Mouse (Mus musculus): ENCODE measurements around the gene Mta1.

Gene Mta1

GRCm38 (mm10) chr12:113147481-113147880 is 49.4 kb downstream of the Mta1 start:
- in situ Hi-C loops (cut with MboI, MseI), result no loop called here

DNA sequence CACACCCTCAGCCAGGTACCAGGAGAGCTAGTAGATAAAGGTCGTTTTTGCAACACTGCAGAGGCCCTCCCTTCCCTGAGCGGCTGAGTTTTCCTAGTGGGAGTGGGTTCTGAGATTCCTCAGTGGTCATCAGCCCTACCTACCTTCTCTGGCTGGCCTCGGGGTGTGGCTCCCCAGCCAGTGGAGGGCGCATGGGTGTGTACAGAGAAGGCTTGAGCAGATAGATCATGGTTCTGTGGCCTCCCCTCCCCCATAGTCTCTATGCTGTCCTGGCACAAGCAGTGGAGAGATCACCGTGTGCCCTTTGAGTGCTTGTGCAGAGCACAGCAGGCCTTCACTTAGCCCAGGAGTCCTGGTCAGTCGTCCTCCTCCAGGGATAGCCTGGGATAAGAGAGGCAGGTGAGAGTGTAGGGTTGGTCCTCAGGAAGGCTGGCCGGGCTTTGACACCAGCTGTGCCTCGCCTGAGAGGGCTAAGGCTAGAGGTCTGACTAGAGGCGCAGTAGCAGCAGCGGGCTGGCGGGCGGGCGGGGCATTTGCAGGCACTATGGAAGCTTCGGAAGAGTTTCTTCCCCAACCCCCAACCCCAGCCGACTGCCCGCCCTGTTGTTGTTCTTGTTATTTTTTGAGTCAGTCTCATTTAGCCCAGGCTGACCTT is 50.4 kb downstream of the Mta1 start:
- in situ Hi-C loops (cut with MboI, MseI), result no loop called here

DNA sequence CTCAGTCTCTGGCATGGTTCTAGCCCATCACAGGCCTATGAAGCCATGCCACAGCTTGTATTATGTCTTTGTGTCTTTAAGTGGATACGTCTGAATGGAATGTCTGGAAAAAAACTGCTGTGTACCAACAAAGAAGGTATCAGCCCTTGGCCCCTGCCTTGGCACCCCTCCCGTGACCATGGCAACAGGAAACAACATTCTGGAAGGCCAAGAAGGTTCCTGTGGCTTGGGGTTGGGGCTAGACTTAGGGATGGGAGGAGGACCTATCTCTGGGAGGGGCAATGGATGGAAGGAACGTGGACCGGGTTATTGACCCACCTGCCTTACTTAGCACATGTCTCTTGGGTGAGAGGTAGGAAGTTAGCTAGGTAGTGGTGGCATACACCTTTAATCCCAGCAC is 51.3 kb downstream of the Mta1 start:
- in situ Hi-C loops (cut with MboI, MseI), result no loop called here

GRCm38 (mm10) chr12:113149896-113150295 is 51.8 kb downstream of the Mta1 start:
- in situ Hi-C loops (cut with MboI, MseI), result no loop called here

GRCm38 (mm10) chr12:113150591-113150990 is 52.5 kb downstream of the Mta1 start:
- in situ Hi-C loops (cut with MboI, MseI), result no loop called here

GRCm38 (mm10) chr12:113151046-113151445 is 53.0 kb downstream of the Mta1 start:
- in situ Hi-C loops (cut with MboI, MseI), result no loop called here

DNA sequence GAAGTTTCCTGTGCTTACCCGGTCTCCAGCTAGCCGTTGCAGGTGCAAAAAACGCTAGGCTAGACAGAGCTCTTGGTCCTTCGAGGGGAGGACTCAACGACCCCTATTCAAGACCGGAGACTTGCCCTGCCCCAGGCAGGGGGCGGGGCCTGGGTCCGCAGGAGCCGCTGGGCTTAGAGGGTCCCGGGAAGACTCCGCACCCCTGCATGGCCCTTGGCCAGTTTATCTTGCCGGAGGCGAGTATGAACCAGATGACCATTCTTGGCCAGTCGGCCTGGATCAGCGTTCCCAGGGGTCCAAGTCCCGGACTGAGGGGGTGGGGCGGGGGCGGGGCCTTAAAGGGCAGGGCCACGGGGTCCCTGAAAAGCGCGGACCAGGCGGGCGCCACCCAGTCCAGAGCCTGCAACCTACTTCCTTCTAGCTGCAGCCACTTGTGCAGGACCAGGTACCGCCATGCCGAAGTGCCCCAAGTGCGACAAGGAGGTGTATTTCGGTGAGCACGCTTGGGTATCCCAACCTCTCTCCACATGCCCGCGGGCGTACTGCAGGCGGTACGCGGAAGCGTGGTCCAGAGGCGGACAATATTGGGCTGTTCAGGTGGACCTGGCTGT is 53.7 kb downstream of the Mta1 start:
- in situ Hi-C loops (cut with MboI, MseI), result no loop called here

DNA sequence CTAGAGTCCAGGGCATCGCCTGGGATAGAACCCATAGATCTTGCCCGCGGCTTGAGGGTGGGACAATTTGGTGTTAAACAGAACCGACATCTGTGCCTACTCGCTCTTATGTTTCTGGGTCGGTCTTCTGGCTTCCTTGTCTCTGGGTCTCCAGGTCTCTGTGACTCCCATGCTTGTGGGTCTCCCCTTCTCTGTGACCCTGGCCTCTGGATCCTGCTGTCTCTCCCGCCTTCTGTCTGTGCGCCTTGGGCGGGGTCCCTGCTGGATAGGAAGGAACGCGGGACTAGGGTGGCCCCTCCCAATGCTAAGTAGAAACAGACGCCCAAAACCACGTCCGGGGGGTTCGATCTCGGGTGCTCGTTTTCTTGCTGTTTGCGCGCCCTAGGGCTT is 54.2 kb downstream of the Mta1 start:
- in situ Hi-C loops (cut with MboI, MseI), result no loop called here

DNA sequence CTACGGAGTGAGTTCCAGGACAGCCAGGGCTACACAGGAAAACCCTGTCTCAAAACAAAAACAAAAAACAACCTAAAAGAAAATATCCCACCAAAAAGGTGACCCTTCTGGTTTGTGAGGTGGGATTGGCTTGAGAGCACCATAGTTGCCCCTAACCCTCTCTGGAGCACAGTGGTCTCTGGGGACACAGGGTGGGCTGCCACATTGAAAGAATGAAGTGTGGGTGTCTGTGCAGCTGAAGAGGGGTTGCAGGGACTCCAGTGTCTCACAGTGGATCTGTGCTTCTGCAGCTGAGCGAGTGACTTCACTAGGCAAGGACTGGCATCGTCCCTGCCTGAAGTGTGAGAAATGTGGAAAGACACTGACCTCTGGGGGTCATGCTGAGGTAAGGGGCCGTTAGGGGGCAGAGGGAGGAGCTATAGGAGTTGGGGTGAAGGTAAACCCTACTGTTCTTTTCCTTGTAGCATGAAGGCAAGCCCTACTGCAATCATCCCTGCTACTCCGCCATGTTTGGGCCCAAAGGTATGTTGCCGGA is 55.0 kb downstream of the Mta1 start:
- in situ Hi-C loops (cut with MboI, MseI), result no loop called here

GRCm38 (mm10) chr12:113153971-113154370 is 55.9 kb downstream of the Mta1 start:
- in situ Hi-C loops (cut with MboI, MseI), result no loop called here

DNA sequence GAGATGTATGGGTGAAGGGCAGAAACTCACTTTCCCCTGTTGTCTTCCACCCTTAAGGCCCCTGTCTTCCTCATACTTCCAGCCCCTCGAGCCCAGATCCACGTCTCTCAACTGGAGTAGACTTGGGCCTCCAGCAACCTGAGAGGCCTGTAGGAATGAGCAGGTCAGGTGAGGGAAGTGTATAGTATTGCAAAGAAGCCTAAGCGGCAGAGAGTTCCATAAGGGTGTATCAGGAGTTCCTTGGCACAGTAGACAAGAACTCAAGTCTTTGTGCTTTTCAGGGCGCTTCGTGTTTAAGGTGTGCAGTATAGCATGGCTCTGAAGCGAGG is 56.6 kb downstream of the Mta1 start:
- in situ Hi-C loops (cut with MboI, MseI), result no loop called here

- in situ Hi-C loops (cut with MboI, MseI), result no loop called here
Observed at GRCm38 (mm10) chr12:113155076-113155771, 57.1 kb downstream of the Mta1 start.

GRCm38 (mm10) chr12:113155887-113156539 is 57.9 kb downstream of the Mta1 start, which contains the start of gene Tedc1:
Tedc1 (plus strand) TSS chr12:113156421.
- in situ Hi-C loops (cut with MboI, MseI), result no loop called here

GRCm38 (mm10) chr12:113156540-113156929 is 58.5 kb downstream of the Mta1 start:
- in situ Hi-C loops (cut with MboI, MseI), result no loop called here

GRCm38 (mm10) chr12:113157002-113157401 is 58.9 kb downstream of the Mta1 start:
- in situ Hi-C loops (cut with MboI, MseI), result no loop called here

DNA sequence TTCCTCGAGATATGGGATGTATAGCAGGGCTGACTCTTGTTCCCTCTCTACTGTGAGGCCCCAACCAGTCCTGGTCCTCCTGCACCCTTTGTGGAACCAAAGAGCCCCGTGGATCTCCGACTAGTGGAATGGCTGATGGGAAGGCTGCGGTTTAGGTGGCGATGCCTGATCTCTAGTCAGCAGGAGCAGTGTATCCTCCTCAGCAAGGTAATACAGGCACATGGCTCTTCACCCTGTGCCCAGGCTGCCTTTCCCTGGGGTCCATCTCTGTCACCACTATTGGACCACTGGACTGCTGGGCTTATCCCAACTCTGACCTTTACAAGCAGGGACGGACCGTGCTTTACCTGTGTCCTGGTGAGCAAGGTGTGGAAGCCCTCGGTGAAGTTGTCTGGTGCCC is 59.4 kb downstream of the Mta1 start:
- in situ Hi-C loops (cut with MboI, MseI), result no loop called here

DNA sequence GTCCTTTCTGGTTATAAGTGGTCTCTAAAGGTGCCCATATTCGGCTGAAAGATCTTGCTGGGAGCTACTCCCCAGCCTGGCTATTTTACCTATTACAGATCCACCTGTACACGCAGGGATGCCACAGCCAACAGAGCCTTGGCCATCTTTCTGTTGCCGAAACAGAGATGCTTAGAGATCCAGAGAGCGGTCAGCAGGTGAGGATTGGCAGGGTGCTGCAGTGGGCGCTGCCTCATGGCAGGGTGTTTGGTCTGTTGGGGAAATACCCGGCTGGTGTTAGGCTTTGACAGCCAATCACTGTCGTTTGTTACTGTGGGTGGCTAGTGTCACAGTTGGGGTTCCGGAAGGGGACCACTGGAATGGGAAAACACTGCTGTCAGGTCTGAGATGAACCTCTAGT is 59.9 kb downstream of the Mta1 start:
- in situ Hi-C loops (cut with MboI, MseI), result no loop called here

DNA sequence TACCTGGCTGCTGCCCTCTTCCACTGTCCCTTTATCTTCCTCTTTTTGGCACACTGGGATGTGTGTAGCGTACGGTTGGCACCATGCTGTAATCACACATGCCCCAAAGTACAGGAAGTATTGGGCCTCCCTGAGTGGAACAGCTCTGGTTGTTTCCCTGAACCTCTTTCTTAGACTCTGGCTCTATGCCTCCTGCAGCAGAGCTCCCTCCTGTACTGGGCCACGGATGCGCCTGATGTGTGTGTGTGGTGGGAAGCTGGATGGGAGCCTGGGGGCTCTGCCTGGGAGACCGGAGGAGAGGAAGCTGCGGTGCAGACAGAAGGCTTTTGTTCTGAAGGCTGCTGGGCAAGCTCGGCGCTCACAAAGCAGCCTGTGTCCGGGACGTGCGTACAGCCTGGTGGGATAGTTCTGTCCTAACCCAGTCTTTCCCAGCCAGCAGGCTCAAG is 65.5 kb downstream of the Mta1 start:
- in situ Hi-C loops (cut with MboI, MseI), result no loop called here

DNA sequence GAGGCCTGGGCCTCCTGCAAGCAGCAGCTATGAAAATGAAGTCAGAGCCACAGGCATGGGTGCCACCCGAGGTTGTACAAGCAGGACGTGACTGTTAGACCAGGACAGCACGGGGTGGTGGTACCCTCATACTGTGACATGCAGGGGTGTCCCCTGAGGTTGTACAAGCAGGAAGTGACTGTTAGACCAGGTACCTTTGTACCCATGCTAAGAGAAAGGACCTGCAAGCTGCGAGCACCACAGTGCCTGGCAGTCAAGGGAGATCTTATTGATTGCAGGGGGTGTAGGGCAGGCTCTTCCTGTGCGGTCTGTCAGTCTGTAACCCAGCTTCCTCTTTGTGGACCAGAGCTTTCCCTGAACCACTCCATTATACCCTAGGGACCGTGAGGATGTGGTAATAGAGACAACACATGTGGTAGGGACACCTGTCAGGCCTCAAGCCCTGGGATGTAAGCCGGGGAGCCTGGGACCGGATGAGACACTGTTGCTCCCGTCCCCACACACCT is 70.0 kb downstream of the Mta1 start:
- in situ Hi-C loops (cut with MboI, MseI), result no loop called here

GRCm38 (mm10) chr12:113176960-113177725 is 79.1 kb downstream of the Mta1 start:
- in situ Hi-C loops (cut with MboI, MseI), result no loop called here

DNA sequence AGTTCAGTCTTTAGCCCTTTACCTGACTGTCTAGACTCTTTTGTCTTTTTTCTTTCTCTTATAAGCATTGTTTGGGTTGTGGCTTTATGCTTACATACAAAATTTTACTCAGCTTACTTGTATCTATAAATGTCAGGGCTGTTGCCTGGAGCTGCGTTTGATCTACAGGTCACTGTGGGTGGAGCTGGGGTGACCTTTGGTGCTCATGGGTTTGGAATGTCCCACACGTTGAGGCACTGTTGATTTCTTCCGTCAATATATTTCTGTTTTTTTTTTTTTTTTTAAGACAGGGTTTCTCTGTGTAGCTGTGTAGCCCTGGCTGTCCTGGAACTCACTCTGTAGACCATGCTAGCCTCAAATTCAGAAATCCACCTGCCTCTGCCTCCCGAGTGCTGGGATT is 82.9 kb downstream of the Mta1 start:
- in situ Hi-C loops (cut with MboI, MseI), result no loop called here
